In genomic region chr14:29987276-29987675, GRCm38 (mm10) we compare ENCODE assay signal across 16 mouse cellular contexts.
"Had no signal": no experiment of that assay in that cellular context is flagged by ENCODE, and none has a peak within 500 bp of the region (broad histone marks: within the 10 kb centered on the region; RNA-seq: fewer than 3 reads in every experiment).

No protein-coding gene starts in this region.

- ATAC-seq: hindbrain, embryonic 16.5 days; inflammation-experienced regulatory T-cells, adult 6 months; intestine, embryonic 15.5 days; intestine, postnatal 0 days; liver, embryonic 12.5 days had no signal

- DNase-seq: gastrocnemius, postnatal 14 days; gastrocnemius, postnatal 36 days; heart, adult 11 months; heart, adult 2 months; heart, postnatal 14 days; heart, postnatal 4 days; kidney, adult 18-20 months; layer of hippocampus, adult 9-11 months; layer of hippocampus, postnatal 36 days; left cerebral cortex, postnatal 4 days; lung, adult 18-20 months had no signal
